ENCODE assay signal across 25 mouse cellular contexts in genomic region chr1:170410402-170411191, GRCm38 (mm10).
A peak's percentile ranks its signal among the peaks of the same experiment; 100 is the strongest.
DNase-seq lines count a peak whose midpoint lies in the region; ATAC-seq and TF ChIP-seq lines count a peak whose summit lies in the region.
"Had no signal": no experiment of that assay in that cellular context is flagged by ENCODE, and none has a peak within 500 bp of the region (broad histone marks: within the 10 kb centered on the region; RNA-seq: fewer than 3 reads in every experiment).

No protein-coding gene starts in this region.

- 77% methylated on average over 8 of the region's 8 CpGs for WGBS in heart, embryonic 11.5 days (ENCODE audit: insufficient replicate concordance)
- 78% methylated on average over 8 of the region's 8 CpGs for WGBS in lung, postnatal 0 days
- 75% methylated on average over 8 of the region's 8 CpGs for WGBS in stomach, embryonic 15.5 days

- no peak for TF ChIP-seq POLR2A in cortical plate, adult 2 months (IDR thresholded peaks at IDR 0.05; ENCODE audit: extremely low read depth, insufficient read depth, low read length)

- H3K36me3 ChIP-seq in heart, embryonic 11.5 days (ENCODE audit: control insufficient read depth, insufficient read depth, low read length) = no peaks in the 10 kb centered on the region
- H3K36me3 ChIP-seq in lung, postnatal 0 days (ENCODE audit: insufficient read depth, low read length) = no peaks in the 10 kb centered on the region
- H3K36me3 ChIP-seq in stomach, embryonic 15.5 days = no peaks in the 10 kb centered on the region
- H3K36me3 ChIP-seq: heart, embryonic 13.5 days had no signal

- H3K4me3 ChIP-seq in heart, embryonic 11.5 days (ENCODE audit: low read depth, low read length) = no peak overlapping the region
- H3K4me3 ChIP-seq in lung, postnatal 0 days (ENCODE audit: low read depth, low read length) = no peak overlapping the region
- H3K4me3 ChIP-seq in cortical plate, adult 2 months (ENCODE audit: insufficient read depth, low read length) = no peak overlapping the region
- no peak overlapping the region for H3K4me3 ChIP-seq in stomach, embryonic 15.5 days (replicated peaks)
- H3K4me3 ChIP-seq: heart, embryonic 13.5 days; megakaryocyte, embryonic 14.5 days had no signal

- TF ChIP-seq CTCF in lung, postnatal 0 days (IDR thresholded peaks at IDR 0.05) = no peak
- TF ChIP-seq CTCF in cortical plate, adult 2 months (IDR thresholded peaks at IDR 0.05; ENCODE audit: extremely low read depth, insufficient read depth, low read length) = no peak

- no peaks in the 10 kb centered on the region for H3K9me3 ChIP-seq in heart, embryonic 11.5 days (replicated peaks; ENCODE audit: control insufficient read depth, low read length)
- H3K9me3 ChIP-seq in lung, postnatal 0 days (ENCODE audit: low read length) = no peaks in the 10 kb centered on the region
- no peaks in the 10 kb centered on the region for H3K9me3 ChIP-seq in stomach, embryonic 15.5 days
- H3K9me3 ChIP-seq: heart, embryonic 13.5 days; megakaryocyte, embryonic 14.5 days had no signal

- peak; percentile 62 for TF ChIP-seq EP300 in lung, postnatal 0 days (IDR thresholded peaks at IDR 0.05)

- no peak overlapping the region for H3K9ac ChIP-seq in heart, embryonic 11.5 days (ENCODE audit: low read depth, low read length)
- H3K9ac ChIP-seq in lung, postnatal 0 days (replicated peaks; ENCODE audit: low read depth) = no peak overlapping the region
- no peak overlapping the region for H3K9ac ChIP-seq in stomach, embryonic 15.5 days
- H3K9ac ChIP-seq: forebrain, postnatal 0 days; heart, embryonic 13.5 days; liver, embryonic 14.5 days had no signal

- ATAC-seq in heart, embryonic 11.5 days (replicated peaks; ENCODE audit: insufficient number of reproducible peaks, low FRiP score, low TSS enrichment) = no peak
- ATAC-seq in lung, postnatal 0 days = peak; percentile 91
- ATAC-seq in stomach, embryonic 15.5 days (ENCODE audit: insufficient read depth, low FRiP score, low read depth) = peak; percentile 78
- ATAC-seq: forebrain, postnatal 0 days; hindbrain, embryonic 16.5 days had no signal

- peaks cover 21% of the 10 kb centered on the region for H3K4me1 ChIP-seq in heart, embryonic 11.5 days (ENCODE audit: control insufficient read depth, insufficient read depth, low read length)
- H3K4me1 ChIP-seq in lung, postnatal 0 days (ENCODE audit: insufficient read depth, low read depth, low read length) = no peaks in the 10 kb centered on the region
- H3K4me1 ChIP-seq in cortical plate, adult 2 months (ENCODE audit: control insufficient read depth, insufficient read depth, low read length) = peaks cover 7% of the 10 kb centered on the region
- no peaks in the 10 kb centered on the region; the same call in 1 of the 2 replicates for H3K4me1 ChIP-seq in stomach, embryonic 15.5 days

- peak overlapping the region; percentile 50; the same call in 1 of the 2 replicates for H3K27ac ChIP-seq in heart, embryonic 11.5 days (ENCODE audit: low read depth, low read length)
- no peak overlapping the region for H3K27ac ChIP-seq in lung, postnatal 0 days (ENCODE audit: low read length)
- H3K27ac ChIP-seq in cortical plate, adult 2 months (ENCODE audit: insufficient read depth, low read length) = peak overlapping the region; percentile 43; the same call in 1 of the 2 replicates
- peak overlapping the region; percentile 44; the same call in 1 of the 2 replicates for H3K27ac ChIP-seq in stomach, embryonic 15.5 days
- H3K27ac ChIP-seq: heart, embryonic 13.5 days; kidney, postnatal 0 days; liver, embryonic 14.5 days had no signal

- no peak for DNase-seq in heart, adult 18-20 months
- DNase-seq in lung, postnatal 0 days (ENCODE audit: low spot score) = peak; percentile 57
- no peak for DNase-seq in lung, postnatal 36 days
- no peak for DNase-seq in spleen, postnatal 36 days (ENCODE audit: low spot score in 2 of 2)
- no peak for DNase-seq in thymus, postnatal 0 days (ENCODE audit: low spot score)
- DNase-seq: adrenal gland, postnatal 36 days; B cell, adult 2 months; cerebellum, adult 2 months; cerebellum, postnatal 14 days; forebrain, postnatal 0 days; gastrocnemius, postnatal 14 days; heart, postnatal 14 days; kidney, adult 8-10 months; layer of hippocampus, postnatal 36 days; liver; lung, adult 2 months; lung, postnatal 4 days had no signal

- H3K27me3 ChIP-seq in heart, embryonic 11.5 days (ENCODE audit: control insufficient read depth, insufficient read depth, low read length) = no peaks in the 10 kb centered on the region
- no peaks in the 10 kb centered on the region for H3K27me3 ChIP-seq in lung, postnatal 0 days (replicated peaks; ENCODE audit: insufficient read depth, low read length)
- no peaks in the 10 kb centered on the region for H3K27me3 ChIP-seq in stomach, embryonic 15.5 days (replicated peaks)
- H3K27me3 ChIP-seq: heart, embryonic 13.5 days; megakaryocyte, embryonic 14.5 days had no signal

- no peak overlapping the region for H3K4me2 ChIP-seq in heart, embryonic 11.5 days
- H3K4me2 ChIP-seq in lung, postnatal 0 days (replicated peaks; ENCODE audit: low read depth, low read length) = no peak overlapping the region
- H3K4me2 ChIP-seq in stomach, embryonic 15.5 days = no peak overlapping the region
- H3K4me2 ChIP-seq: heart, embryonic 13.5 days had no signal
